In the genomic region with DNA sequence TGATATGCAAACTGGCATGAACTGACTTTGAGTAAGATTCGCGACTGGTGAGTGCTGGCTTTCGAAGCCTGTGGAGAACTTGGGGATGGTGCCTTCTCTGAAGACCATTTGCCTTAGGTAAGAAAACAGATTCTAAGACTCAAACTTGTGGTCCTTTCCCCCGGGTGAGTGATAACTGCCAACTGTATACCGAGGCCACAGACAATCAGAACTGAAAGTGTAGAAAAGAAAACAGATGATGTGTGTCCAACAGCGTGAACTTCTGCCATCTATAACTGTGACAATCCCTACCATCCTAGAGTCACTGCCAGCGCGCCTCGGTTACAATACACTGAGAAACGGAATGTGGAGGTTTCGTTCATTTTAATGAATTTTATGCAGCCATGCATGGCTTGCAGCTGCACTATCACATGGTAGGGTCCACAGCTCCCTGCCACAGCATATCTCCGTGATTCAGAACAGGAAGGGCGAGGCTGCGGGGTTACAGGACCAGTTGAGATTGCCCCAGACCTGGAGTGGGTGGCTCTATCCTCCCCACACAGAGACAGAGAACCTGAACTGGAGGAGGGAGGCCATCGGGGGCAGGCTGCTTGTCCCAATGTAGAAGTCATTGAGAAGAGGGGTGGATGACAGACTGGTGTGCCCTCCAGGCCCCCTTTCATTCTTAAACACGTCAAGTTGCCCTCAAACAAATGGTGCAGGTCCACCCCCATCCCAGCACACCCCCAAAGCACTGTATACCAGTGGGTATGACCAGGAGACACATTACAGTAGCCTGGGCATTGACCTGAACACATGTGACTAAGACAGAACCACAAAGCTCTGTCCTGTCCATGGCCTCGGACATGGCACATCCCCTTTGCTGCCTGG, we compare ENCODE assay signal across 8 mouse cellular contexts. TPM values are rescaled to one million over a fixed set of nuclear protein-coding genes. Genes with fewer than 3 reads are reported as not detected.
DNase-seq lines count a peak whose midpoint lies in the region; ATAC-seq lines count a peak whose summit lies in the region.

No protein-coding gene starts in this region.

- H3K27me3 ChIP-seq in kidney, embryonic 15.5 days, result no peaks in the 10 kb centered on the region
- H3K27me3 ChIP-seq in hindbrain, embryonic 16.5 days (replicated peaks; ENCODE audit: control insufficient read depth, insufficient read depth, low read length), result no peaks in the 10 kb centered on the region

- peak overlapping the region; percentile 27; the same call in 1 of the 2 replicates for H3K9ac ChIP-seq in kidney, embryonic 15.5 days
- no peak overlapping the region; the same call in 1 of the 2 replicates for H3K9ac ChIP-seq in hindbrain, embryonic 16.5 days (ENCODE audit: low read depth, low read length)

- H3K36me3 ChIP-seq in kidney, embryonic 15.5 days, result peaks cover 12% of the 10 kb centered on the region
- H3K36me3 ChIP-seq in hindbrain, embryonic 16.5 days (ENCODE audit: control insufficient read depth, insufficient read depth, low read length), result peaks cover 3% of the 10 kb centered on the region

- 78% methylated on average over 17 of the region's 17 CpGs for WGBS in kidney, embryonic 15.5 days
- WGBS in hindbrain, embryonic 16.5 days, result 80% methylated on average over 17 of the region's 17 CpGs

- no peak for DNase-seq in kidney, postnatal 36 days
- peak; percentile 61 for DNase-seq in c-Kit-positive CD71-positive TER-119-positive erythroid progenitor cells, embryonic 14.5 days (ENCODE audit: low spot score)
- DNase-seq in embryo, embryonic 10 days (ENCODE audit: low spot score), result no peak
- DNase-seq in embryo, embryonic 10.5 days (ENCODE audit: low spot score), result no peak
- no peak for DNase-seq in testis, postnatal 10 days (ENCODE audit: low spot score)

- H3K9me3 ChIP-seq in kidney, embryonic 15.5 days (replicated peaks), result no peaks in the 10 kb centered on the region
- no peaks in the 10 kb centered on the region for H3K9me3 ChIP-seq in hindbrain, embryonic 16.5 days (ENCODE audit: control insufficient read depth, low read length)

- H3K4me3 ChIP-seq in kidney, embryonic 15.5 days (replicated peaks), result peak overlapping the region; percentile 94; the same call in 1 of the 2 replicates
- H3K4me3 ChIP-seq in hindbrain, embryonic 16.5 days (ENCODE audit: low read length), result no peak overlapping the region

- peaks cover 40% of the 10 kb centered on the region for H3K4me1 ChIP-seq in kidney, embryonic 15.5 days
- H3K4me1 ChIP-seq in hindbrain, embryonic 16.5 days (ENCODE audit: control insufficient read depth, insufficient read depth, low read depth, low read length), result peaks cover 24% of the 10 kb centered on the region

- no peak for ATAC-seq in kidney, embryonic 15.5 days (replicated peaks; ENCODE audit: low FRiP score)
- ATAC-seq in hindbrain, embryonic 16.5 days, result no peak
- peak; percentile 43 for ATAC-seq in megakaryocyte-erythroid progenitor cell, adult 5-6 weeks (replicated peaks; ENCODE audit: low FRiP score, low TSS enrichment, poor library complexity, severe bottlenecking)

- peak overlapping the region; percentile 94 for H3K4me2 ChIP-seq in kidney, embryonic 15.5 days
- peak overlapping the region; percentile 98 for H3K4me2 ChIP-seq in hindbrain, embryonic 16.5 days (ENCODE audit: low read length)

- H3K27ac ChIP-seq in kidney, embryonic 15.5 days, result peak overlapping the region; percentile 37; the same call in 1 of the 2 replicates
- H3K27ac ChIP-seq in hindbrain, embryonic 16.5 days (ENCODE audit: low read depth, low read length), result peak overlapping the region; percentile 73

RNA-seq across cellular contexts. Expression of gene Ncln, which starts 1.4 kb away (rescaled TPM):
- polyA plus RNA-seq in kidney, embryonic 15.5 days (2015; fragmentation: Nextera tagmentation; extraction: Ambion mirVana), result 85.7 and 93.5 TPM in 2 replicates
- polyA plus RNA-seq in hindbrain, embryonic 16.5 days (2015; fragmentation: Nextera tagmentation; extraction: Ambion mirVana), result 68.9 and 82.7 TPM in 2 replicates
- 91.4 and 117 TPM in 2 replicates for total RNA-seq in megakaryocyte-erythroid progenitor cell, adult 5-6 weeks (2014; fragmentation: Nextera tagmentation)
- 42.4 and 71.2 TPM in 2 replicates for total RNA-seq in megakaryocyte-erythroid progenitor cell, adult 5-6 weeks (2017)

RNA-seq across cellular contexts. Expression of gene S1pr4, which starts 2.3 kb away (rescaled TPM):
- polyA plus RNA-seq in kidney, embryonic 15.5 days (2015; fragmentation: Nextera tagmentation; extraction: Ambion mirVana), result 1.2 and 1.4 TPM in 2 replicates
- polyA plus RNA-seq in hindbrain, embryonic 16.5 days (2015; fragmentation: Nextera tagmentation; extraction: Ambion mirVana), result 0.65 and 0.79 TPM in 2 replicates
- 19.0 and 22.2 TPM in 2 replicates for total RNA-seq in megakaryocyte-erythroid progenitor cell, adult 5-6 weeks (2014; fragmentation: Nextera tagmentation)
- 17.2 and 18.9 TPM in 2 replicates for total RNA-seq in megakaryocyte-erythroid progenitor cell, adult 5-6 weeks (2017)

RNA-seq across cellular contexts. Expression of gene Celf5, which starts 15.1 kb away (rescaled TPM):
- polyA plus RNA-seq in kidney, embryonic 15.5 days (2015; fragmentation: Nextera tagmentation; extraction: Ambion mirVana), result 0.50 and 0.82 TPM in 2 replicates
- polyA plus RNA-seq in hindbrain, embryonic 16.5 days (2015; fragmentation: Nextera tagmentation; extraction: Ambion mirVana), result 60.1 and 63.6 TPM in 2 replicates
- 0.32 TPM in 1 of 2 replicates, not detected in the other for total RNA-seq in megakaryocyte-erythroid progenitor cell, adult 5-6 weeks (2014; fragmentation: Nextera tagmentation)
- total RNA-seq in megakaryocyte-erythroid progenitor cell, adult 5-6 weeks (2017), result 0.38 TPM in 1 of 2 replicates, not detected in the other

RNA-seq across cellular contexts. Expression of gene Gna15, which starts 26.4 kb away (rescaled TPM):
- 0.89 and 1.00 TPM in 2 replicates for polyA plus RNA-seq in kidney, embryonic 15.5 days (2015; fragmentation: Nextera tagmentation; extraction: Ambion mirVana)
- polyA plus RNA-seq in hindbrain, embryonic 16.5 days (2015; fragmentation: Nextera tagmentation; extraction: Ambion mirVana), result 0.81 and 1.1 TPM in 2 replicates
- total RNA-seq in megakaryocyte-erythroid progenitor cell, adult 5-6 weeks (2014; fragmentation: Nextera tagmentation), result 41.4 and 48.1 TPM in 2 replicates
- 42.6 and 45.2 TPM in 2 replicates for total RNA-seq in megakaryocyte-erythroid progenitor cell, adult 5-6 weeks (2017)

RNA-seq across cellular contexts. Expression of gene Nfic, which starts 42.2 kb away (rescaled TPM):
- polyA plus RNA-seq in kidney, embryonic 15.5 days (2015; fragmentation: Nextera tagmentation; extraction: Ambion mirVana), result 67.9 and 84.5 TPM in 2 replicates
- polyA plus RNA-seq in hindbrain, embryonic 16.5 days (2015; fragmentation: Nextera tagmentation; extraction: Ambion mirVana), result 24.5 and 34.5 TPM in 2 replicates
- total RNA-seq in megakaryocyte-erythroid progenitor cell, adult 5-6 weeks (2014; fragmentation: Nextera tagmentation), result 10.6 and 15.9 TPM in 2 replicates
- 3.0 and 3.4 TPM in 2 replicates for total RNA-seq in megakaryocyte-erythroid progenitor cell, adult 5-6 weeks (2017)

Comparison
In these comparisons a context has a peak if more than half of its experiments do, and no peak if none do; other contexts are left out.
1. RNA of gene Celf5, which starts 15.1 kb away (polyA plus RNA-seq): 60.1 to 63.6 TPM in hindbrain, embryonic 16.5 days; 0.50 to 0.82 TPM in kidney, embryonic 15.5 days; every median in the first group is over 10 times any median in the second.